Mouse (Mus musculus): ENCODE data around the gene Tmem50a. TPM values are rescaled to one million over a fixed set of nuclear protein-coding genes. Genes with fewer than 3 reads are reported as not detected.

The Tmem50a gene
- 151 and 155 TPM in 2 replicates for polyA plus RNA-seq (2014; fragmentation: Nextera tagmentation; extraction: Ambion mirVana)

DNA sequence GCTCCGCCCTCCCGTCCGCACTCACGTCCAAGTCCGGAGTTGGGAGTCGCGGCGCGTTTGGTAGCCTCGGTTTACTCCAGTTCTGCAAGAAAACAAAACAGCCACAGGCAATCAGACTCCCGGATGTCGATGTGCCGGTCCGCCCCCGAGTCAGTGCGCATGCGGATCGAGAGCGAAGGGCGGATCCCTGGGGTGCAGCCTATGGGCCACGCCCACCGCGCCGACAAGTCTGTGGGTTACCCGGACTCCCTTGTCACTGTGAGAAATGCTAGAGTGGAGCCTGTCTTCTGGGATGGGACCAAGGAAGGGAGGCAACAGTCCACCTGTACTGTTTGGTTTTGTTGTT is at the start of gene Tmem50a:
Gene Tmem50a, minus strand, starts transcription at position 161 of the 346 bp plus-strand sequence.
- Histone ChIP-seq H3K27me3 (ENCODE audit: insufficient read depth, low read length) (no peaks in the 10 kb centered on the region), H3K36me3 (ENCODE audit: insufficient read depth) (peaks cover 12% of the 10 kb centered on the region), H3K9me3 (ENCODE audit: low read depth, low read length) (no peaks in the 10 kb centered on the region), H3K4me3 (ENCODE audit: low read depth, low read length) (peak within 1 kb of the TSS; percentile 93), H3K4me1 (ENCODE audit: insufficient read depth) (no peaks in the 10 kb centered on the region), H3K9ac (peak within 1 kb of the TSS; percentile 87), H3K27ac (ENCODE audit: low read depth) (peak within 1 kb of the TSS; percentile 94), H3K4me2 (peak within 1 kb of the TSS; percentile 75)
- peak; percentile 98 for DNase-seq
- TF ChIP-seq CTCF (IDR thresholded peaks at IDR 0.05; ENCODE audit: low read depth), result no peak
- ATAC-seq (ENCODE audit: insufficient read depth), result peak; percentile 89
- under 1% methylated on average over 25 of the region's 25 CpGs for WGBS

DNA sequence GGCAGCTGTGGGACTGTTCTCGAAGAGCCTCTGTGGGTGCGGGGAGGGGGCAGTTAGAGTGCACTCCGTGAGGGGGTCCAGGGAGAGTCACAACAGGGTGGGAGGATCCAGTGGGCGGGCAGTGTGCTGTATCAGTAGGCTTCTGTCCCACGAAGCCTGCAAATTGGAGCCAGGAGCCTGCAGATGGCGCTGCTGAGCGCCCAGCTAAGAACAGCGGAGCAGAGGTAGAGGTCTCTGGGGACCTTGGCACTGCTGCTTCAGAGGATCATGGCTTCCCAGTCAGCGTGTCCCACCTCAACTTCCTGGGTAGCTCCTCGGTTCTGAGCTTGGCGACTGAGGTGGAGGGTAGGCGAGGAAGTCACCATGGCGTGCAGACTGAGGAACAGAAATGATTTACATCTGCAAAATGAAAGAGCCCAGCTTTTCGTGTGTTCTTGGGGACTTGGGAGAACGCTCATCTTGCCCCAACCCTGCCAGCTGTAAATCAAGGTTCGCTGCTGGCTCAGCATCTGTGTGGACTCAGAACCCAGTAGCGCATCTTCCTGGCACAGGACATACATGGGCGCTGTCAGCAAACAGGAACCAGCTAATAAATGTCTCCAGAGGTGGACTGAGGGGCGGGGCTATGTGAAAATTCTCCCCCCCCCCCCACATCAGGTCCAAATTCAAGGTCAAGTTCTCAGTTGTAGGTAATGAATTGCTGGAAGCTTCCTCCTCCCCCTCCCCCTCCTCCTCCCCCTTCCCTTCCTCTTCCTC is 48.4 kb upstream of the Tmem50a start:
- peak; percentile 70 for TF ChIP-seq CTCF (IDR thresholded peaks at IDR 0.05; ENCODE audit: low read depth)
- 21% methylated on average over 19 of the region's 19 CpGs for WGBS
- Histone ChIP-seq H3K27me3 (ENCODE audit: insufficient read depth, low read length) (no peaks in the 10 kb centered on the region), H3K9me3 (ENCODE audit: low read depth, low read length) (no peaks in the 10 kb centered on the region), H3K36me3 (ENCODE audit: insufficient read depth) (no peaks in the 10 kb centered on the region), H3K27ac (ENCODE audit: low read depth) (no peak overlapping the region), H3K4me1 (ENCODE audit: insufficient read depth) (no peaks in the 10 kb centered on the region), H3K9ac (no peak overlapping the region), H3K4me3 (ENCODE audit: low read depth, low read length) (no peak overlapping the region), H3K4me2 (peak overlapping the region; percentile 43)
- ATAC-seq (ENCODE audit: insufficient read depth), result no peak
- peak; percentile 83 for DNase-seq

DNA sequence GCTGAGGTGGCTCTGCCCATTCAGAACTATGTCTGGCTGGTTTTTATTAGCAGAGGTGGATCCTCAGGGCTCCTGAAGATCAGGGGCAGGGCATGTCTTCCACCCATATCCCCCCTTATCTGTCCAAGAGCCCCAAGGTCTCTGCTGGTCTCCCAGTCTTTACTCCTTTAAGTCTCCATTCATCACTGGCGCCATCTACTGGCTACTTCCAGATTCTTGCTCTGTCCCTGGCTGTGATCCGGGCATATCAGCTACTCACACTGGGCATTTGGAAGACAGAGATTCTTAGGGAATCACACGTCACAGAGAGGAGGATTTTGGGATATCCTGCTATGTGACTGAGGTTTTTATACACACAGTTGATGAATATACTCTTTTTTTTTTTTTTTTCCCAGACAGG is 41.5 kb upstream of the Tmem50a start:
- DNase-seq (peak; percentile 84), ATAC-seq (ENCODE audit: insufficient read depth) (no peak)
- no peak overlapping the region for H3K9ac ChIP-seq
- no peaks in the 10 kb centered on the region for H3K36me3 ChIP-seq (ENCODE audit: insufficient read depth)
- H3K4me2 ChIP-seq, result no peak overlapping the region
- WGBS, result 14% methylated on average over 3 of the region's 3 CpGs
- no peak overlapping the region for H3K4me3 ChIP-seq (ENCODE audit: low read depth, low read length)
- H3K9me3 ChIP-seq (ENCODE audit: low read depth, low read length), result no peaks in the 10 kb centered on the region
- H3K4me1 ChIP-seq (ENCODE audit: insufficient read depth), result no peaks in the 10 kb centered on the region
- H3K27ac ChIP-seq (ENCODE audit: low read depth), result no peak overlapping the region
- no peaks in the 10 kb centered on the region for H3K27me3 ChIP-seq (ENCODE audit: insufficient read depth, low read length)
- TF ChIP-seq CTCF (IDR thresholded peaks at IDR 0.05; ENCODE audit: low read depth), result peak; percentile 65

DNA sequence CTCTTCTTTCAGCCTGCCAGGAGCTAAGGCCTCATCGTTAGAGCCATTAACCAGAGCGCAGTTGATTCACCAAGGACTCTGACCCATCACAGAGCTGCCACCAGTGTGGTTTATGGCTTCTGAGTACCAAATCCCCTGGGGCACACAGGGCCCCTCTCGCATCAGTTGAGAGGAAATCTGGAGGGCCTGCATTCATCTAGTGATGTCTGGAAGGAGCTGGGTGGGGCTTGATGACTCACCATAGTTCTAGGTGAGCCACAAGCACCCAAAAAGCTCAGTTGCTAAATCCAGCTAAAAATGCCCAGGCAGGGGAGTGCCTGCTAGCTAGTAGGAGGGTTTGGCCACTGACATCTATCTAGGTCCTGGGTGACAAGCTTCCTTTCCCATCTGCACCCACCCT is 41.0 kb upstream of the Tmem50a start:
- no peak overlapping the region for H3K9ac ChIP-seq
- H3K4me1 ChIP-seq (ENCODE audit: insufficient read depth), result no peaks in the 10 kb centered on the region
- H3K27me3 ChIP-seq (ENCODE audit: insufficient read depth, low read length), result no peaks in the 10 kb centered on the region
- no peak overlapping the region for H3K4me2 ChIP-seq
- no peak for TF ChIP-seq CTCF (IDR thresholded peaks at IDR 0.05; ENCODE audit: low read depth)
- H3K36me3 ChIP-seq (ENCODE audit: insufficient read depth), result no peaks in the 10 kb centered on the region
- no peak overlapping the region for H3K4me3 ChIP-seq (ENCODE audit: low read depth, low read length)
- no peak for DNase-seq
- 79% methylated on average over 3 of the region's 3 CpGs for WGBS
- no peaks in the 10 kb centered on the region for H3K9me3 ChIP-seq (ENCODE audit: low read depth, low read length)
- no peak for ATAC-seq (ENCODE audit: insufficient read depth)
- no peak overlapping the region for H3K27ac ChIP-seq (ENCODE audit: low read depth)

DNA sequence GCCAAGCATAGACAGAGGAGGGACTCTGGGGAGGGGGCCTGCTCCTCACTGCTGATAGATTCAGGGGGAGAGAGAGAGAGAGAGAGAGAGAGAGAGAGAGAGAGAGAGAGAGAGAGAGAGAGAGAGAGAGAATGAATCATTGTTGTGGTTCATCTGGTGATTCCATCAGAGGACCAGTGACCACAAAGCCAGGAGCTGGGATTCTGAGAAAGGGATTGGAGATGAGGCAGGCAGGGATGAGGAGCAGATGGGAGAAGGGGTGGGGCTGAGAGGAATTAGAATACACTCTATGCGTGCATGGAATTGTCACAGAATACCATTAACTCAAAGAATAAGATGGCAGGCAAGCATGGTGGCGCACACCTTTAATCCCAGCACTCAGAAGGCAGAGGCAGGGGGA is 40.4 kb upstream of the Tmem50a start:
- no peaks in the 10 kb centered on the region for H3K4me1 ChIP-seq (ENCODE audit: insufficient read depth)
- no peaks in the 10 kb centered on the region for H3K9me3 ChIP-seq (ENCODE audit: low read depth, low read length)
- no peaks in the 10 kb centered on the region for H3K27me3 ChIP-seq (ENCODE audit: insufficient read depth, low read length)
- no peaks in the 10 kb centered on the region for H3K36me3 ChIP-seq (ENCODE audit: insufficient read depth)
- H3K4me3 ChIP-seq (ENCODE audit: low read depth, low read length), result no peak overlapping the region
- H3K27ac ChIP-seq (ENCODE audit: low read depth), result no peak overlapping the region
- H3K9ac ChIP-seq, result no peak overlapping the region
- H3K4me2 ChIP-seq, result no peak overlapping the region
- 93% methylated on average over 2 of the region's 2 CpGs for WGBS
- no peak for DNase-seq
- ATAC-seq (ENCODE audit: insufficient read depth), result no peak
- no peak for TF ChIP-seq CTCF (IDR thresholded peaks at IDR 0.05; ENCODE audit: low read depth)

DNA sequence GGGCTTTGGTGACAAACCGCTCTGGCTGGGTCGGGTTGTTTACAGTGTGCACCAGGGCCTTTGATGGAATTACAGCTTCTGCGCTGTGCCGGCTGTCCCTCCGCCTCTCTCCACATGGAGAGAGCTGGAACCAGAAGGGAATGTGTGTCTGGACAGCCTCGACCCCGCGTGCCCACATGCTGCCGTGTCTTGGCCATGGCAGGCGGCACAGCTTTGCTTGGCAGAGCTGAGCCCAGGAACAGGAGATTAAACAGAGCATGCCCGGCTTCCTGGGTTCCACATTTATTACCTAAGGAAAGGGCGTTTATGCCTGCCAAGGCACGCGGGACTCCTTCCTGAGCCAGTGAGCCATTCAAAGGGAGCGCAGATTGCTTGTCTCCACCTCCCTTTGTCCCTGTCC is 39.6 kb upstream of the Tmem50a start:
- no peak overlapping the region; the same call in 1 of the 2 replicates for H3K9ac ChIP-seq
- H3K27me3 ChIP-seq (ENCODE audit: insufficient read depth, low read length), result no peaks in the 10 kb centered on the region
- H3K4me1 ChIP-seq (ENCODE audit: insufficient read depth), result no peaks in the 10 kb centered on the region
- DNase-seq (peak; percentile 50), ATAC-seq (ENCODE audit: insufficient read depth) (no peak)
- WGBS, result 14% methylated on average over 15 of the region's 15 CpGs
- TF ChIP-seq CTCF (IDR thresholded peaks at IDR 0.05; ENCODE audit: low read depth), result no peak
- H3K4me2 ChIP-seq, result no peak overlapping the region
- H3K4me3 ChIP-seq (ENCODE audit: low read depth, low read length), result no peak overlapping the region
- H3K27ac ChIP-seq (ENCODE audit: low read depth), result no peak overlapping the region
- H3K9me3 ChIP-seq (ENCODE audit: low read depth, low read length), result no peaks in the 10 kb centered on the region
- no peaks in the 10 kb centered on the region for H3K36me3 ChIP-seq (ENCODE audit: insufficient read depth)

DNA sequence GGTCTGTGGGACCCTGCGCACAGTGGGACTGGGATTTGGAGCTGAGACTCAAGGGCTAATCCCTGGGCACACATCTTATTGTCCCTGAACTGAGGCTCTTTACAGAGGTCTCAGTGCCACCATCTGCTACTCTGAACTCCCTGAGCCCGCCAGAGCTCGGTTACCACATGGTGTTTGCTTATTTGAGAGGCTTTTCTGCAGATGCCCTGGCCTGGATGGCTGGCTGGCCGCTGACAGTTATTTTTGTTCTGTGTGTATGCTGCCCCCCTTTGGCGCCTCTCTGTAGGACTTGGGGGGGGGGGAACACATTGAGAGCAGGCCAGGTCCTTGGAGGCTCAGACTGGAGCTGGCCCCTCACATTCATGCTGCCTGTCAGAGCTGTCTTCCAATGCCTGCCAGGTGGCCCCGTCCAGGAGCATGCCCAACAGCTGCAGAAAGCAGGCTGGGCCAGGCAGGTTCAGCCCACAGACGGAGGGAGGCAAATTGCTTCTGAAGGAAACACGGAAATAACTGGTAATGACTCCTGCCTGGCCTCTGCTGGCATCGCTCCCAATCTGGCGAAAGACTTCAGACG is 35.8 kb upstream of the Tmem50a start:
- WGBS, result 15% methylated on average over 11 of the region's 11 CpGs
- TF ChIP-seq CTCF (IDR thresholded peaks at IDR 0.05; ENCODE audit: low read depth), result peak; percentile 52
- H3K4me1 ChIP-seq (ENCODE audit: insufficient read depth), result peaks cover 5% of the 10 kb centered on the region; the same call in 1 of the 2 replicates
- H3K4me2 ChIP-seq, result peak overlapping the region; percentile 20; the same call in 1 of the 2 replicates
- no peak overlapping the region for H3K9ac ChIP-seq
- H3K36me3 ChIP-seq (ENCODE audit: insufficient read depth), result no peaks in the 10 kb centered on the region
- H3K4me3 ChIP-seq (ENCODE audit: low read depth, low read length), result no peak overlapping the region
- DNase-seq (peak; percentile 86), ATAC-seq (ENCODE audit: insufficient read depth) (peak; percentile 86)
- H3K27ac ChIP-seq (ENCODE audit: low read depth), result peak overlapping the region; percentile 50; the same call in 1 of the 2 replicates
- H3K27me3 ChIP-seq (ENCODE audit: insufficient read depth, low read length), result no peaks in the 10 kb centered on the region
- H3K9me3 ChIP-seq (ENCODE audit: low read depth, low read length), result no peaks in the 10 kb centered on the region
